Mouse (Mus musculus): ENCODE data around the gene Rab6b.

GRCm38 (mm10) chr9:103080211-103080610 is 31.4 kb upstream of the Rab6b start:
- no peak for TF ChIP-seq CTCF (IDR thresholded peaks at IDR 0.05; ENCODE audit: low read depth, low read length)
- no peak for TF ChIP-seq POLR2AphosphoS5 (IDR thresholded peaks at IDR 0.05; ENCODE audit: insufficient replicate concordance, low read depth, low read length)
- TF ChIP-seq GATA1 (IDR thresholded peaks at IDR 0.05; ENCODE audit: borderline replicate concordance, low read length): no peak
